Mouse (Mus musculus) heart, adult 2 months (tissue): ENCODE measurements around the gene Aldoc.

ENCODE experiments used
- CTCF ChIP-seq: fragments of 200-600 bp; IDR thresholded peaks from 2 replicates; pipeline ENCODE4 v1.8.1; 2022; ENCODE audit warnings: antibody characterized with exemption, mild to moderate bottlenecking, moderate library complexity
- POLR2A ChIP-seq: fragments of 200-500 bp; IDR thresholded peaks from 2 replicates; pipeline ENCODE4 v1.6.1; 2011; ENCODE audit warnings: mild to moderate bottlenecking, low read depth, low read length, control low read depth; ENCODE audit not compliant: insufficient read depth

- TF ChIP-seq CTCF (no peak), POLR2A (no peak)
Measured at GRCm38 (mm10) chr11:78345801-78346200, 23.0 kb downstream of the Aldoc start.
